Mouse (Mus musculus): ENCODE data around the gene Nfe2l2.

GRCm38 (mm10) chr2:75650437-75650836 lies 54.0 kb downstream of the Nfe2l2 start:
- TF ChIP-seq GATA1 (IDR thresholded peaks at IDR 0.05; ENCODE audit: borderline replicate concordance, low read length): no peak
- TF ChIP-seq FLI1 (IDR thresholded peaks at IDR 0.05; ENCODE audit: low read length): no peak
